Mouse (Mus musculus) natural killer cell, adult 2 months (primary cell): ENCODE measurements at regions not wholly inside any gene's neighbourhood (a gene's known extent, or its start where the extent isn't known, plus 50 kb on each side); places are given as distances from the start of the nearest gene placed in this dataset.
"Not testable (repeated sequence)": the region's sequence is repeated elsewhere in the genome, so short reads cannot be mapped to it uniquely, and the experiment has no call there.

Source experiments
- DNase-seq, 2 experiments: peaks; one replicate each; pipeline ENCODE4 v3.0.0; 2022; ENCODE audit warnings: low spot score in 2 of 2

DNA sequence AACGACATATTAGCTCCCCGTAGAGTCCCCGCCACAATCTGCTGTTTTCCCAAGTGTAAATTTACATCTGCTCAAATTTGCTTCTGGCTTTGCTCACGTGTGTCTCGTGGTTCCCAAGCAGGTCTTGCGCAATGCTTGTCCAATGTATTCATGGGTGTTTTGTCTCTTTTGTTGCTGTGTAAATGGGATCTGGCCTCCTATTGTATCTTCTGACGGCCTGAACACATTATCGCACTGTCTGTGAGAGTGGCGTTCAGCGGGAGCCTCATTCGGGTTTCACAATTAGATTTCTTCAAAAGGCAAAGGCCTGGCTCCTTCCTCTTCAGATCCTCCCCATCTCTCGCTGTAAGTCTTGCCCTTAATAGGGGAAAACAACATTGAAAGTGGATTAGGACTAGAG lies 274.5 kb downstream of the Fam19a5 start:
- DNase-seq = no peak

DNA sequence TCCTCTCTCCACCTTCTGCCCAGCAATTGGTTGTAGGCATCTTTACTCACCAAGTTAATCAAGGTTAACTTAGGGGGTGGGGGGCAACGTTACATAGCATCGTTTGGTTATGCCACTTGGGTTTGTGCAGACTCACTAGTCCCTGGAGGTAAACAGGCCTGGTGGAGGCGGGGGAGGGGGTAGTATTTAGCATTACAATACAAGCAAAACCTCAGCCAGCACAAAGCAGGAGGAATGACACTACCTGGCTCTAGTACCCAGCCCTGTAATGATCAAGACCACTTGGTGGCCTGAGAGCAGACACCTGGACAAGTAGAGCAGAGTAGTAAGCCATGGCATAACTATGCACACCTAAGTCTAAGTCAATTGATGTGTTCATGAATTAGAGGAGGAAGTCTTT lies 298.0 kb downstream of the Fam19a5 start:
- DNase-seq = no peak

DNA sequence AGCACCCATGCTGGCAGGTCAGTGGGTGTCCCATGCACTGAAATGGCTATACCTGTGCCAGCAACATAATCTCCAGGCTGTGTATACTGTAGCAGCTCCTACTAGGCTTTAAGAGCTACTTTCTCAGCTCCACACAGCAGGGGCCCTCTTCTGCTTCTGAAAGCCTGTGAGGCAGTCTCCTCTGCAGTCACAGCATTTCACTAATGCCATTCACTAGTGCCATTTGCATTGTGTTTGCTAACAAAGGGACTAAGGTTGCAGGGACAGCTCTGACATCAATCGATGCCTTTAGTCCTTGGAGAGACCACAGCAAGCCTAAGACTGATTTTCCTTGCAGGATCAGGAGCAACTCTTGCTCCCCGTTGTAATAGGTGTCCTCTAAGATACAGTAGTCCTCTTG lies 315.0 kb downstream of the Fam19a5 start:
- DNase-seq = no peak

DNA sequence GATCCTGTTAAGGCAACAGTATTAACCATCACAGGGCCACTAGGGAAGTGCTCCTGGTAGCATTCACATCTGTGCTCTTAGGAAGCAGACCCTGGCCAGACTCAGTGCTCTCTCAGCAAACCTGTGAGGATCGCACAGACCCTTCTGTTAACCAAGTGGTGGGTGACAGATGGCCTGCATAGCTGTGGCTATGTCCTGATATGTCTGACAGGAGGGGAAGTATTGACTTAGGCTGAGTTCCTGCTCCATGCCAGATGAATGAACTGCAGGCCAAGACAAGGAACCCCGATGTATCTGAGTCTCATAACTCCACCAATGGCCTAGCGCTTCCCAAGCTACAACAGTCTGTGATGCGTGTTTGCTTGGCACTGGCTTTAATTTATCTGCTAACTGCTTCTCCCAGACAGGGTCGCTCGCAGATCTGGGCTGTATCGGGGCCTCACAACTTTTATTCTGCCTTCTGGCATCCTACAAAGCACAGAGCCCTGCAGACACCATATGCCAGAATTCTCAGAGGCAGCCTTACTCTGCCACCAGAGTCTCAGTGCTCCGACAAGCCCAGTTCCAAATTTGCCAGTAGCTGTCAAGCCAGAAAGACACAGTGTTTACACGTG lies 332.3 kb downstream of the Fam19a5 start:
- DNase-seq = no peak

DNA sequence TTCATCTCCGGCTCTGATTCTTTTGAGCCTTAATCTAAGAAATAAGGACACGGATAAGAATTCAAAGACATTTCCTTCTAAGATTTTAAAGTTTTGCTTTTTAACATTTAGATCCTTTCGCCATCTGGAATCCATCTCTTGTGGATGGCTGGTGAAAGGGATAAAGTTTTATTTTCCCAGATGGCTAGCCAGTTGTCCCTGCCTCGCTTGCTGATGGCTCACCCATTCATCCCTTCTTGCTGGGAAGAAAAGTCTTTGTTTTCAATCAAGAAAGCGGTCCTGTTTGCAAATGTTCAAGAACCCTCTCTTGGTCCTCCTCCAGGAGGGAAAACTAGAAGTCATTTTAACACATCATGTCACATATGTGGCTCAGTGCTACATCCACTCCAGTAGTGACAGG lies 346.8 kb downstream of the Fam19a5 start:
- no peak for DNase-seq

DNA sequence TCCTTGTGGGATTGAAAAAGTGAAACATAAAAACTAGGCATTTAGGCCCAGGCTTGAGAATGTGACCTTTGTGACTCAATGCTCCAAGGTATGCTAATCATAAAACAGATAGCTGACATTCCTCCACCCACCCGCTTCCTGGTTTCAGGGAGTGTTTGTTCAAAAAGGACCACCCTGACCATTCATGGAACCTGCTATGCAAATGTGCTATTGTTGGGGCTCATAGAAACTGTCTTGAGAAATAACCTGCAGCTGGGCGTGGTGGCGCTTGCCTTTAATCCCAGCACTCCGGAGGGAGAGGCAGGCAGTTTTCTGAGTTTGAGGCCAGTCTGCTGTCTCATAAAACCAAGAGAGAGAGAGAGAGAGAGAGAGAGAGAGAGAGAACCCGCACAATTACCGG lies 350.8 kb downstream of the Fam19a5 start:
- not testable (repeated sequence) for DNase-seq

DNA sequence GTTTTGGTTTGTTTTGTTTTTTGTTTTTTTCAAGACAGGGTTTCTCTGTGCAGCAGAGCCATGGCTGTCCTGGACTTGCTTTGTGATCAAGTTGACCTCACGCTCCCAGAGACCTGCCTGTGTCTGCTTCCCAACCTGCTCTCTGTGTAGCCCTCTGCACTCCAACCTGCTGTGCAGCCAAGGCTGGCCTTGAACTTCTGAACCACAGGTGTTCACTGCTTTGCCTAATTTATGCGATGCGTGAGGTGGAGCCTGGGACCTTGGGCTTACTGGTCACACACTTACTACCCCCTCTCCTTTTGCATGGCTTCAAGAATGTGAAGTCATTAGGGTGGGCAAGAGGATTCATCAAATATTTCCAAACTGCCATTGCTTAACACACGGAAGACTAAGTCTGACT lies 354.6 kb downstream of the Fam19a5 start:
- no peak for DNase-seq

DNA sequence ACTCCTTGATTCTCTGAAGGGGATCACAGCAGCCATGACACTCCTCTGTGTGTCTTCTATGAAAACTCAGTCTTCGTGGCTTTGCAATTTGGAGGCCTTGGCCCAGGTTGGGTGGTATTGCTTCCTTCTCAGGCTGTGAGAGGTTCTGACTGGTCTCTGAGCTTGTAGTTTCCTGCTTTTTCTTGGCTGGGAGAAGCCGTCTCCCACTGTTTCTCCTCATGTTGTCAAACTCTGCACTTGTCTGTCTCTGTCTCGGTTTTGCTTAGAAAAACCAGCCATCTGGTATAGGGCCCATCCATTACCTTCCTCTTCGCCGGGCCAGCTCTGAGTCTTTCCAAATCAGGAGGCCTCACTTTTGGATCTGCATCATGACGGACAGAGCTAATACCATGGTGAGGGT lies 360.3 kb downstream of the Fam19a5 start:
- no peak for DNase-seq

DNA sequence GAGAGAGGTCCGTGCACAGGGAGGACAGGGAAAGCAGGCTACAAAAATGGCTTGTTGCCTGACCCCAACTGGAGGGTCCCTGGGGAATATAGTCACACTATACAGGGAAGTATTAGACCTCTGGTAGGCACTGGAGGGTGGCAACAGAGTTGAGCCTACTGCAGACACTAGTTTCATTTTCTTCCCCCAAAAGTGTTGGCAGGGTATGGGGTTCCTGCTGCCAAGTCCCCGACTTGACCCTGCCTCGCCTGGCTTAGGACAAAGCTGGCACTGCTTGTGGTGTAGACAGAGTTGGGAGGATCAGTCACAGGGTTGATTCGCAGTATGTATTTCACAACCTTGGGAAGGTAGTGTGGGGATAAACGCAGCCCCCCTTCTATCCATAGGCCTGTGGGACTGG lies 362.2 kb downstream of the Fam19a5 start:
- DNase-seq = no peak

DNA sequence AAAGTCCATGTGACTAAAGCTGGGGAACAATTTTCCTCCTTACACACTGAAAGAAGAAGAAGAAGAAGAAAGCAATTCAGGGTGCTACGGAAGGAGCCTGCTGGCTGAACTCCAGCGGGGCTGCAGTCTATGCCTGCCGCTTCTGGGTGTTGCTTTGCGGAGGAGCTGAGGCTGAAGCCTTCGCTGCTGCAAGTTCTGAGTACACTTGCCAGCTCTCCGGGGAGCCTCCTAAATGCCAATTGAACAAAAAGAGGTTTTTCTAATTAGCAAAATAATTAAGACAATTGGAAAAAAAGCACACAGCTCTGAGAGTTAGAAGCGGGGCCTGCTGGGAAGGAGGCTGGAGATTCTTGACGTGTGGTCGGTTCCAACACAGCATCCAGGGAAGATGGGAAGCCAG lies 378.0 kb downstream of the Fam19a5 start:
- DNase-seq = no peak

DNA sequence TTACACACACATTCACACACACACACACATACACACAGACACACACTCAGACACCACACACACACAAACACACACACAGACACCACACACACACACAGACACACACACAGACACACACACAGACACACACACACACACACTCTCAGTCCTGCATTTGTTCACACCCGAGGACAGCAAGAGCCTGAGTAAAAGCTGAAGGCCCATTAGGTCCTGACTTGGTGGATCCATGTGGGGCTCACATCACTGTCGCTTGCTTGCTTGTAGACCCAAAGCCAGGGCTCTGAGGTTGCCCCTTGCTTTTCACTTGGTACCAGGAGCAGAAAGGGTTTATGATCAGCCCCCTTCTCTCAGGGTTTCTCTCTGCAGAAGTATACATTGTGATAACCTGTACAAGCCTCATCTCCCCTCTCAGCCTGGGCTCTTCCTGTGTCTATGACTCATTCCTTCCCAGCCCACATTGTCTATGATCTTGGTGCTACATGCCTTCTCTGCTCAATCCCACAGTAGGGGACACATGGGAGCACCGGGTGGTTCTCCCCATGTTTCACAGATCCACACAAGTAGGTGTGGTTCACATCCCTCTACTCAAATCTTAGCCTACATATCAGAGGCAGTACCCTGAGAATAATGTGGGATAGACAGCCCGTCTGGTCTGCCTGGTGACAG lies 378.8 kb downstream of the Fam19a5 start:
- no peak for DNase-seq

DNA sequence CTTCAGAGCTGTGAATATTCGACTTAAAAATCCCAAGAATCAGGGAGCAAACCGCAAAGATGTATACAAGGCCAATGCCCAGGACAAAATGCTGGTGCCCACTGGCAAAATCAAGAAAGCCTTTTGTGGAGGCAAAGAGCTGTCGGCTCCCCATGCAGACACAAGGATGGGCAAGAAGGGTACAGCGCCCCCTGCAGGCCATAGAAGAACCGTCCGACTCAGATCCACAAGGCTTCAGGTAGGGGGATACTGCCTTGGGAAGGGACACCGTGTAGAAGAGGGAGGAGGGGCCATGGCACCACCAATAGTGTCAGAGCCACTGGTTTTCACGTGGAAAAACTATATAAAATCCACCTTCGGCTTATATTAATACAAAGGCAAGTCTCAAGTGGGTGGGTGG lies 379.8 kb downstream of the Fam19a5 start:
- no peak for DNase-seq

DNA sequence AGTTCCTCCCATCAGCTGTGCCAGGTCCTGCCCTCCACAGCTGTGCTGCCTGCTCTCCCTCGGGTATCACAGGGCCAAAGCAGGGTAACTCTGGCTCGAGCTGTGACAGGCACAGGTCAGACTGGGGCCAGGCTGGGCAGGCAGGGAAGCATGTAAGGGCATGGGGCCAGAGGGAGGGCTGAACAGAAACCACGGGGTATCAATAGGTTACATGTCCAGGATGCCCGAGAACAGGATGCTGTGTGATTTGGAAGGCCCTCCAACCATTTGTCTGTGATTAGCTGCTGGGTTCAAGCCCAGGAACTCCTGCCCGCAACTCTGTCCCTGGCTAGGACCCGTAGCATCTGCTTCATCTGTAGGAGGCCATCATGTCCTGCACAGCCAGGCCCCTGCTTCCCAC lies 391.9 kb downstream of the Fam19a5 start:
- DNase-seq = no peak

DNA sequence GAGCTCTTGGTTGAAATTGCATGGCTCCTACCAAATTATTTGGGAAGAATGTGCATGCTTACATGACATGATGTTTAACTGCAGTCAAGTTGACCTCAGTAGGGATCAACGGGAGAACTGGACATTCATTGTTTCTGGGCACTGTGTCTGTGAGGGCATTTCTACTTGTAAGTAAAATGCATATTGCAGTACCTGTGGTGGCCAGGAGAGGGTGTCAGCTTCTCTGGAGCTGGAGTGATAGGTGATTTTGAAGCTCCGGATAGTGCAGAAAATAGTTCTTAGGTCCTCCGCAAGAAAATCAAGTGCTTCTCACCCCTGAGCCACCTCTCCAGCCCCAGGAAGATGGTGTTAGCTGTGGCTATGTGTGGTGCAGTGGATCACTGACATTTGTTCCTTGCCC lies 396.7 kb downstream of the Fam19a5 start:
- no peak for DNase-seq

DNA sequence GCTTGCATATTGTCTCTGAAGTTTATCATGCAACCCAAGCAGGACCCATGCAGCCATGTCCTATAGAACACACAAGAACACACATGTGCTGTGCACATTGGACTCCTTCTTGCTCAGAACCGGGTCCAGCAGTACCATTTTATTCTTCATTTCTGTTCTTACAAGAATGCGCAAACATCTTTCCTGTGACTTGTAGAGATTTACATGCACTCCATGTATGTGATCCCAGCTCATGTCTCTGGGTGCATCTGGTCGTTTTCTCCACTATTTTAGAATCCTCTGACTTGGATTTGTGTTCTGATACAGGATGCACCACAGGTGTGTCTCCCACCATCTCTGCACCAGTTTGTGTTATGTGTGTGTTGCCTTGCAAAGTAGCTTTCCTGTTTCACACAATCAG lies 408.4 kb downstream of the Fam19a5 start:
- no peak for DNase-seq

DNA sequence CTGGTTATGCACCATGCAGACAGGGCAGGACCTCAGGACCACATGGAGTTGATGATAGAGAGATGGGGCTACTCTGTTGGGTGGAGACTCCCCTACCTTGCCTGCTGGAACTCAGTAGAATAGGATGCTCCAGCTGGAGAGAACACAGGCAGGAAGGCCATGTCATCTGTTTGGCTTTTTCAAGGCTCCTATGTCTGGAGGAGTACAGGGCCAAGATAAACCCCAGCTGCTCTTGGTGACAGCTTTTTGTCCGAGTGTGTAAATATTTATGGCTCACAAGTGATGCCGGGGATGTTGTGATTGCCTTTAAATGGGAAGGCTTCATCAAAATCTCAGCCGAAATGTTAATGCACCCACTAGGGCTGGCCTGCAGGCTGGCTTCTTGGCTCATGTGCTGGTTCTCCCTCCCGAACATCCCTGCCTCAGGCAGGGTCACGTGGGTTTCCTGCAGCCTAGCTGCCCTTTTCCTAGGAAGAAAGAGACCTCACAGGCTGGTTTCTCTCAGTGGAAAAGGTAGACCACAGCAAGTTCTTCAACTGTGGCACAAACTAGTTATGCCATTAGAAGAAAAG lies 411.7 kb downstream of the Fam19a5 start:
- no peak for DNase-seq

DNA sequence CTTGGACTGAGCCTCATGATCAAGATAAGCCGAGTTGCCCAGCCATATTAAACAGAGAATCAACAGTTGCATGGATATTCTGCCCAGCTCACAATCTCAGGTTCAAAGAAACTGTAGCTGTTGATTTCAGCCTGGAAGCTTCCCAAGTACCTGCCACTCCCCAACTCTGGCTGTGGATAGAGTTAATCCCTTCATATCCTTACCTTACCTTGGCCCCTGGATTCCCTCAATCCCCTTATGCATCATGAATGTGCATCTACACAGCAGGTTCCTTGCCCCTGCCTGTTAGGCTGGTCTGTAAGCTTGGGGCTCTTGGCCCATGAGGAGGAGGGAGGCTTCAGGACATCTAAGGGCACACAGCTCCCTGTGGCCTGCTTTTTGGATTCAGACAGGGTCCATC lies 414.8 kb downstream of the Fam19a5 start:
- no peak for DNase-seq

DNA sequence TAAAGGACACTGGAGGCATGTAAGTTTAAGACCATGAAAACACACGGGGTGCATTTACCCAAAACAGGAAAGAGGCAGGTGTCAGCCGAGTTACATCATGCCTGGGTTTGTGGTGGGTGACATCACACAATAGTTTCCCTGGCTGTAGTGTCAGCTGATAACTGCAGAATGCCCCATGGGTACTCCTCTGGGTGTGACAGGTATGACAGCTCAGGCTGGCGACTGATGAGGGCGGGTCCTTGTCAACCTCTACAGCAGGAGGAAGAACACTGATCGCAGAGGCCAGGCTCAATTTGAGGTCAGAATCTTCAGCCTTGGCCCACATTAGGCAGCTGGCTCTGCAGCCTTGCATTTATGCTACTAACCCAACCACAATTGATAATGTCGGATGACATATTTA lies 428.5 kb downstream of the Fam19a5 start:
- DNase-seq = no peak

DNA sequence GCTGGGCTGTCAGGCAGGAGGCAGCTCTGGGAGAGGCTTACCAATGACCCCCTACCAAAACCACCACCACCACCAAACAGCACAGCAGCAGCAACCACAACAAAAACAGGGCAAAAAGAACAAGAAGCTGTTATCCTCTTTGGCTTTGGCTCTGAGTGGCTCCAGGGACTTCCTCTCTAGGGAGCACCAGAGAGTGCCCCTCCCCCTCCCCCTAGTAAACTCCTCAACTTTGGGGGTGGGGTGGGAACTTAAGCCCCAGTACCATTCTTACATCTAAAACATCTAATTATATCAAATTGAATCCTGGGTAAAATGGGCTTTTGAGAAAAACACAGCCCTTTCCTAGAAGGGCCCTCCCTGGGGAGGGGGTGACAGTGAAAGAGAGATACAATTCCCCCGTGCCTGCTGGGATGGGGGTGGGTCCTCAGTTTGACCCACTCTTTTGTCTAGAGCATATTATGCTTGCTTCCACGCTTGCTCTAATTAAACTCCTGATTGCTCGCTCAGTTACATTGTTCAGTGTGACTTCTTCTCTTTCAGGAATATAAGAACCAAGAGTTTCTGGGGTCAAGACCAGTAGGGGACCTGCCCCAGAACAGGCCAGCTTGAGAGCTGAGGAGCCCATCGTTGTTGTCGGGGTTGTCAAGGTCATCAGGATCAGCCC lies 443.4 kb downstream of the Fam19a5 start:
- no peak for DNase-seq

DNA sequence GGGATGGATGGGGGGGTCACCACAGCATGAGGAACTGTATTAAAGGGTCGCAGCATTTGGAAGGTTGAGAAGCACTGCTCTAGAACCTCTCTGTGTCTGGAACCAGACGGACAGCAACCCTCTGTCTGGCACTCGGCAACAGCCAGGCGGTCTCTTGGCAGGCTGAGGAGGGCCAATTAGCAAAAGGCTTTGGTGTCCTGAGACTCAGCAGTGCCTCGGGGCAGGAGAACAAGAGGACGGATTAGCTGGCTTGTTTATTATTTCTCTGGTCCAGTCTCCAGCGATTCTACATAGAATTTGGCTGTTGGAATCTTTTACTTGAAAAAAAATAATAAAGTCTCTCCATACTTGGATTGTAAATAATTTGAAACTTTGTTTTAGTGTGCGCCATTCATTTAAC lies 450.4 kb downstream of the Fam19a5 start:
- no peak for DNase-seq

DNA sequence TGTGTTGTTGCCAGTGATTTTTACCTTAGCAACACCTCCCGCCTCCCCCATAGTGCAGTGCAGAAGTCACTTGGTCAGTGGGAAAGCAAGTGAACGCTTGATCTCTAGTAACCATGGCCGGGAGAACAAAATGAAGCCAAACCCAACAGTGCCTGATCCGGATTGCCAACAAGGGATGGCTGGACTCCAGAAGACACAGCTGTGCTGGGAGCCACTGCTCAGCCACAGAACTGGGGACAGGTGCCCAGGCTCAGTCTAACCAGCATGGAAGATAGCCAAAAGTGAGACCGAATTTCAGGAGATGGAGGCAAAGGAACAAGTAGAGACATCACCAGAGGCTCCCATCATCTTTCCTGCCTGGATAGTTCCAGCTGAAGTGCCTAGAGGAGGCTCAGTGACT lies 473.0 kb downstream of the Fam19a5 start:
- DNase-seq = no peak

DNA sequence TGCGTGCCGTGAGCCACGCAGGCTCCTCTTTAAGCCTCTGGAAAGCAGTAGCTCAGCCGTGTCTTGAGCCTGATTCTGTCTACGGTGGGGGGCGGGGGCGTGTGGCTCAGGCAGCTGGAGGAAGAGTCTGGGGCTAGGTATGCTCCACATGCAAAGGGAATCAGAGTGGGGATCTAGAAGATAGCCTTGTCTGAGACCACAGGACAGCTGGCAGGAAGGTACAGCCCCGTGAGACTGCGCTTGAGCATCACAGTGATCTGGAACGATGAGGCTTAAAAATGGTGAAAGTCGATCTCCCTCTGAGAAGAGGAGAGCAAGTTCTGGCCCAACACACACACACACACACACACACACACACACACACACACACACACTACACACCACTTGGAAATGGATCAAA lies 488.7 kb downstream of the Fam19a5 start:
- no peak for DNase-seq

DNA sequence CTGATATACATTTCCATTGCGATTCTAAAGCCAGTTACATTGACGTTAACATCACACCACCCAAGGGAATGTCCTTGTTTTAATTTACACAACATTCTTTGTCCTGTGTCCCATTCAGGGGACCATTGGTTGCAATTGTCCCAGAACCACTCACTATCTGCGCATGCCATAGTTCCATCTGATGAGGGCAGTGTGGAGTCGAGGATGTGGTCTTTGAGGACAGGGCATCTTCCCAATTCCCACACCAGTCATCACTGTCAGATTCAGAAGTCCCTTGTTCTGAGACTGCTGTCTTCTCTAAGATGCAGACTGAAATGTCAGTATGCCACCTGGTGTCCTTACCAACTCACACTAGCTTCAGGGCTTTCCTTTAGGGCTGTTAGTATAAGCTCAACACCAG lies 489.6 kb downstream of the Fam19a5 start:
- DNase-seq = no peak
